8 mouse cellular contexts compared by ENCODE assay signal in the genomic region with DNA sequence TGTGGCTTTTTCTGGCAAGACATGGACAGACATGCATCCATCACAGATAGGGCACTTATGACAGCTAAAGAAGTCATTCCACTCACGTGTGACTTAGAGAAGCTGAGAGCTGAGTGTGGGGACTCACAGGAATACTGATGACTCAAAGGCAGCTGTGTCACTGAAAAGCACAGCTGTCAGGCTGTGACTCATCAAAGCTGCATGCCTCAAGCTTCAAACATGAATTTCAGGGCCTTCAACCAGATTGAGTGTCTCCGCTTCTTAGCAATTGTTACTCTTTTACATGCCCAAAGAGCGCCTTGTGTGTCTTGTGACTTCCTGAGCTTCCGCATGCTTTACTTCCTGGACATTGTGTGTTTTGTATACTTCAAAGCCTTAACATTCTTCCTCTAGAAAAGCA.
DNase-seq lines count a peak whose midpoint lies in the region; ATAC-seq lines count a peak whose summit lies in the region.

No protein-coding gene starts in this region.

- peak; percentile 2 to 4 for DNase-seq in kidney, postnatal 4 days
- no peak for DNase-seq in kidney, adult 9 months
- peak; percentile 2 for DNase-seq in ZHBTc4 (ENCODE audit: low read depth, low spot score)
- DNase-seq in frontal cortex, postnatal 14 days (ENCODE audit: low spot score in 2 of 2), result peak; percentile 8 to 14
- peak; percentile 12 for DNase-seq in lung, postnatal 36 days
- DNase-seq in yolk sac, embryonic 10.5 days (ENCODE audit: low spot score), result no peak
- no peak for DNase-seq in T-cell, adult 2 months (ENCODE audit: low spot score)

- ATAC-seq in granulocyte monocyte progenitor cell, adult 5-6 weeks (replicated peaks; ENCODE audit: poor library complexity, severe bottlenecking), result no peak

Comparison
In these comparisons a context has a peak if more than half of its experiments do, and no peak if none do; other contexts are left out.
1. DNase-seq: peak in kidney, postnatal 4 days (2 of 2), ZHBTc4 (single experiment), frontal cortex, postnatal 14 days (2 of 2) and lung, postnatal 36 days (single experiment); none in kidney, adult 9 months (single experiment), yolk sac, embryonic 10.5 days (single experiment) and T-cell, adult 2 months (single experiment).